Mouse (Mus musculus): Measurements from ENCODE around the gene Cfap161.

DNA sequence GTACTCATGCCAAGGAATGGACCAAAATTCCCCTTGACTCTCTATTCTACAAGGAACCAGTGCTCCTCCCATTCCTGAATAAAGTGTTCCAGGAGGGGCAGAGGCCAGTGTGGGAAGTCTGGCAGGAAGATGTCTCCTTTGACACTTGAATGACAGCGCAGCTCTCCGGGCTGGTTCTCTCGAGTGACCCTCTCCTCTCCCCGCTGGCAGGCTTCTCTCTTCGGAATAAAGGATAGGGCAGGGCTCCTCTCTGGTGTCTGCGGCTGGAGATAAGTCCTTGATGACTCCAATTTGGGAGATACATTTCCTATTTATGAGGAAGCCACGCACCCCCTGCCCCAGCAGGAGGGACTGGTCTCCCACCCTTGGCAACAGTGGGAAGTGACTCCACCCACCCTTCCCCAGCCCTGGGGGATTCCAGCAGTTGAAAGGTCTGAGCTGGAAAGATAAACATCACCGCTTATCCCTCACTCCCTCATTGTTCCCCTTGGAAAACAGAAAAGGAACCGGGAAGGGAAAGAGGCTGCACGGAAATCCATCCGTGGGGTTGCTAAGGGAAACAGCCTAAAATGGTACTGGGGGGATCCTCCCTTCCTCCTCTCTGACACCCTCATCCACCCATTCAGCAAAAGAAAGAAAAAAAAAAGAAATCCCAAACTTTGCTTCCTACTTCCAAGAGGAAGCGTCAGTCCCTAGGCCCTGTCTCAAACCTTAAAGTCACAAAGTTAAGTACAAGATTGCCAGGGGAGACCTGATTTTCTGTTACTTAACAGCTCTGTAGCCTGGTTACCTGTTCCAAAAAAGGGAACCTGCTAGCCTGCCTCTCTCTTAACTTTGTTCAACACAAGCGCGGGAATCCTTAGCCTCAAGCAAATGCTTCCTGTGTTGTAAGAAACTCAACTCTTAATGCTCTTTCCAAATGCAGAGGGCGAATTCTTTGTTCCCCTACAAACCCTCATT lies 15.7 kb upstream of the Cfap161 start:
- TF ChIP-seq POLR2A (IDR thresholded peaks at IDR 0.05; ENCODE audit: insufficient read length, low read depth) (no peak), E2F4 (IDR thresholded peaks at IDR 0.05; ENCODE audit: insufficient read depth) (no peak), CEBPB (IDR thresholded peaks at IDR 0.05; ENCODE audit: insufficient read depth, poor library complexity, severe bottlenecking) (no peak), TCF12 (IDR thresholded peaks at IDR 0.05; ENCODE audit: insufficient read depth, poor library complexity, severe bottlenecking) (no peak), POLR2AphosphoS2 (IDR thresholded peaks at IDR 0.05; ENCODE audit: insufficient read length, low read depth) (no peak), MYOD1 (IDR thresholded peaks at IDR 0.05; ENCODE audit: control insufficient read depth in 1 of 3, insufficient read length in 2 of 3, low read depth in 2 of 3) (no peak), SRF (IDR thresholded peaks at IDR 0.05; ENCODE audit: control insufficient read depth, insufficient read length, low read depth) (no peak), REST (IDR thresholded peaks at IDR 0.05; ENCODE audit: insufficient read depth, insufficient read length) (no peak), MYOG (IDR thresholded peaks at IDR 0.05; ENCODE audit: control insufficient read depth in 1 of 3, insufficient read depth in 1 of 3, insufficient read length in 2 of 3, low read depth in 2 of 3) (no peak), TCF3 (IDR thresholded peaks at IDR 0.05; ENCODE audit: insufficient read length, low read depth) (no peak), MAX (IDR thresholded peaks at IDR 0.05; ENCODE audit: low read depth) (no peak)

Data from myocyte (in vitro differentiated cells).